Mouse (Mus musculus) cortical plate, adult 2 months (tissue): ENCODE measurements around the gene Katnb1.

Source experiments
- CTCF ChIP-seq: fragments of 200-500 bp; IDR thresholded peaks from 2 replicates; pipeline ENCODE4 v1.5.1; 2011; ENCODE audit warnings: mild to moderate bottlenecking, control low read depth, low read length; ENCODE audit not compliant: insufficient read depth; ENCODE audit errors: extremely low read depth
- POLR2A ChIP-seq: fragments of 200-500 bp; IDR thresholded peaks from 2 replicates; pipeline ENCODE4 v1.6.1; 2011; ENCODE audit warnings: mild to moderate bottlenecking, low read length, control low read depth; ENCODE audit not compliant: insufficient read depth; ENCODE audit errors: extremely low read depth

DNA sequence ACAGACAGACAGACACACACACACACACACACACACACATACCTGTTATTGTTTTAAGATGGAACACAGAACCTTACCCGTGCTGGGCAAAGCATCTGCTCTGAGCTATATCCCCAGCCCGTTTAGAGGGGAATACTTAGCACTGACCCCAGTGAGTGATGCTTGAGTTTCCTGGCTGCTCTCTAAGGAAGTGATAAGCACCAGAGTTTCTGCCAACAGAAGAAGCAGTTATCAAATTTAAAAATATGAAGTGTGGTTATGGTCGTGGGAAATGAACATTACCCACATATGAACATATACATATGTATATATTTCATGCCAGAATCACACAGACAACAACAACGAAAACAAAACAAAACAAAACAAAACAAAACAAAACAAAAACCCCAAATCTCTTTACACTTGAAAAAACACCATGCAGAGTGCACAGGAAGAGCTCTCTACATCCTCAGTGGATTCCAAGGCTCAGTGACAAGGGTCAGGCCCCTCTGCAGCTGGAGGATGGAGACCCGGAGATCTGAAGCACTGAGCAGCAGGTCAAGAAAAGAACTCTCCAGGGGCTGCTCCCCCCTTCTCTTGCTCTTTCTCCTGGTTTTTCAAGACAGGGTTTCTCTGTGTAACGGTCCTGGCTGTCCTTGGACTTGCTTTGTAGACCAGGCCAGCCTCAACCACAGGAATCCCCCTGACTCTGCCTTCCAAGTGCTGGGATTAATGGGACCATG is 21.0 kb upstream of the Katnb1 start:
- TF ChIP-seq CTCF (no peak), POLR2A (no peak)
